Mouse (Mus musculus) thymus, postnatal 36 days (tissue): ENCODE results near the gene Zbtb1.
A peak's percentile ranks its signal among the peaks of the same experiment; 100 is the strongest.

Experiments used
- DNase-seq, 2 experiments: peaks; one replicate each; pipeline ENCODE4 v3.0.0; 2022; ENCODE audit warnings: mixed read lengths in 2 of 2

The Zbtb1 gene

DNA sequence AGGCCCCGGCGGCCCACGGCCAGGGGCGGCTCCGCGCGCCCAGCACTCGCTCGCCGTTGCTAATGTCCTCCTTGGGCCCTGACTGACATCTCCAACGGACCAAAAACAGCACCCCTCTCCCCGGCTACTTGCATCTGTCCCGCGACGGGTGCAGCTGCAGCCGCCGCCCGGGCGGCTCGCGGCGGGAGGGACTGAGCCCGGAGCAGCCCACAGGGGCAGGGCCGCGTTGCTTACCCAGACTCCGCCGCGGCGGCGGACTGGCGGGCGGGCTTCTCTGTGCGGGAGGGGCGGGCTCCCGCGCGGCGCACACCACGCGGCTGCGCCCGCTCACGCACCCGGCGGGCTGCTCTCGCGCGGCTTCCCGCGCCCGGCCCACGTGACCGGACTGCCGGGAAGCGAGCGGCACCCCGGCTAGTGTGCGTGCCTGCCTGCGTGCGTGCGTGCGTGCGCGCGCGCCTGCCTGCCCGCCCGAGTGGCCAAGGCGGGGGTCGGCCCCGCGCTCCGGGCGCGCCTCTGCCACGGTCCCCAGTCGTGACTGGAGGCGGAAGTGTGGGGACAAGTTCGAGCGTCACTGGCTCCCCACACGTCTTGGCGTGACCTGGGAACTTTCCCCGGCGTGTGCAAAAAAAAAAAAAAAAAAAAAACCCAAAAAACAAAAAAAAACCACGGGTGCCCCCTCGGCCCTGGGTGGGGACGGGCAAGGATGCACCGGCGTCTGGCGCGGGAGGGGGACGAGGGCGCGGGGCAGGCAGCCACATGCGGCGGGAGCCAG is 674 bp upstream of the Zbtb1 start, which contains the start of gene Zbtb25:
Gene Zbtb25, minus strand, starts transcription at position 397 of the 772 bp plus-strand sequence.
- peak; percentile 69 to 81 for DNase-seq

- DNase-seq = peak; percentile 80 to 85
Observed at GRCm38 (mm10) chr12:76370831-76371571, 935 bp downstream of the Zbtb1 start.

DNA sequence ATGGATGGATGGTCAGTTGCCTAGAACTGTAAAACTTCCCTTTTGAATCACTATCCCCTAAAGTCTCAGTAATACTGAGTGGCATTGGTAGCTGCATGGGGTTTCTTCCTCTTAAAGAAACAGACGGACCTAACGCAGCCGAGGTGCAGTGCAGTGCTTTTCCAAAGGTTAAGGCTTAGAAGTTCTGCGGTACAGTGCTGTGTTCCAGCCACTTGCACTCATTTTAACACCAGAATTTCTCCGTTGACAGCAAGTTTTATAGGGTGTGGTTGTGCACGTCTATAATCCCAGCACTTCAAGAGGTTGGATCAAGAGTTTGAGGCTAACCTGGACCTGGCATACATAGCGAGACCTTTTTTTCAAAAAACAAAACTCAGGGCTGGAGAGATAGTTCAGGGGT is 2.0 kb downstream of the Zbtb1 start:
- no peak for DNase-seq

- peak; percentile 43 to 52 for DNase-seq
Observed at GRCm38 (mm10) chr12:76372881-76373818, 3.1 kb downstream of the Zbtb1 start.

- DNase-seq = no peak
Observed at GRCm38 (mm10) chr12:76373991-76374390, 3.9 kb downstream of the Zbtb1 start.

GRCm38 (mm10) chr12:76374911-76375310 is 4.8 kb downstream of the Zbtb1 start:
- DNase-seq = no peak

DNA sequence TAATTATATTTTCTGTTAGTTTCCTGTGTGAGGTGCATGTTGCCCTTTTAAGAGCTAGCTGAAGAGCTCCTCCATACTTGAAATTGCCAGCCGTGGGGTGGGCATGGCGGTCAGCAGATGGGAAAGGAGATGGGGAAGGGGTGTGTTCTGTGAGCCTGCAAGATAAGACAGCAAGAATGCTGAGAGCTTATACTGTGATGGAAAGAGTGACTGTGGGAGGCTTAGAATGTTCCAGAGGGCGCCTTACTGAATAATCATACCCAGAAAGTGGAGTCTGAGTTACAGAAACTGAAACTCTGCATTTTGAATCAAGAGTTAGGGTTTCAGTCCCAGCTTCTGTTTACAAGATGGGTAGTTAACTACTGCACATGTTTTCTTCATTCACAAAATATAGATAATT is 5.4 kb downstream of the Zbtb1 start:
- DNase-seq = no peak

DNA sequence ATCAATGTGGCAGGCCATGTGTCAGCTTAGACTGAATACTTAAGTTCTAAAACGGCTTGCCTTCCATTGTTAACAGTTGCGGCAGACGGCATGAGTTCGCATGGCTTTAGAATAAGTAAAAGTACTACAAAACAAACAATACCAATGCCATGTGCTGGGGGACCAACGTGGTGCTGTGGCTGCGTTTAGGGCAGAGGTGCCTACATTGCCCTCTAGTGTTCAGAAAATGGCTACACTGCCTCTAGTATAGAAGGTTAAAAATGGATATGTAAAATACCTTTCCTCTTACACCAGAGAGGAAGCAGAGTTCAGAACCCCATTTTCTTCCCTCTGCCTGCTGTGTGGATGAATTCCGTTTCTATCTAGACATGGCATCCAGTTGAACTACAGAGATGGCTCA is 6.6 kb downstream of the Zbtb1 start:
- peak; percentile 41 to 47 for DNase-seq

- no peak for DNase-seq
Observed at GRCm38 (mm10) chr12:76377059-76377458, 7.0 kb downstream of the Zbtb1 start.

DNA sequence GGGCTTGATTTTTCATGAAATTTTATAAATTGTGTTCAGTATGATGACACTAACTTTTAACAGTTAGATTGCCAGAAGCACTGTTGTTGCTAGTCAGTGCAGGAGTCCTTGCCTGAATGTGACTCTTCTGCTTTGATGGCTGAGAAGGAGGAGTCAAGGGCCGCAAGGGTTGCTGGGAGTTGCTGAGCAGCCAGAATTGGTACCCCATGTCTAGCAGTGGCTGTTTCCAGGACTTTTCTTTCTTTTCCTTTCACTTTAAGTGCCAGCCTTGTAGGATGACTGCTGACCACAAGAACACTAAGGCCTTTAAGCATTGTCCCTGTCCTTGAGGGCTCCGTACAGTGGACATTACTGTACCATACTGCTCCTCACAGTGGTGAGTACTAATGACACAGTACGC is 7.7 kb downstream of the Zbtb1 start:
- DNase-seq = no peak

GRCm38 (mm10) chr12:76378556-76378955 is 8.5 kb downstream of the Zbtb1 start:
- DNase-seq = no peak

GRCm38 (mm10) chr12:76380151-76380550 is 10.1 kb downstream of the Zbtb1 start:
- no peak for DNase-seq

DNA sequence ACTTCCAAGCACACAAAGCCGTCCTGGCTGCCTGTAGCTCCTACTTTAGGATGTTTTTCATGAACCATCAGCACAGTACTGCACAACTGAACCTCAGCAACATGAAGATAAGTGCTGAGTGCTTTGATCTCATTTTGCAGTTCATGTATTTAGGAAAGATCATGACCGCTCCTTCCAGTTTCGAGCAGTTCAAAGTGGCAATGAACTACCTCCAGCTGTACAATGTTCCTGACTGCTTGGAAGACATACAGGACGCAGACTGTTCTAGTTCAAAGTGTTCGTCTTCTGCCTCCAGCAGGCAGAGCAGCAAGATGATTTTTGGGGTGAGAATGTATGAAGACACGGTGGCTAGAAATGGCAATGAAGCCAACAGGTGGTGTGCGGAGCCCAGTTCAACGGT is 15.3 kb downstream of the Zbtb1 start:
- DNase-seq = no peak

- DNase-seq = no peak
Observed at GRCm38 (mm10) chr12:76388794-76389193, 18.7 kb downstream of the Zbtb1 start.

- DNase-seq = no peak
Observed at GRCm38 (mm10) chr12:76391595-76392271, 21.7 kb downstream of the Zbtb1 start.

- DNase-seq = no peak
Observed at GRCm38 (mm10) chr12:76392979-76393378, 22.9 kb downstream of the Zbtb1 start.

- no peak for DNase-seq
Observed at GRCm38 (mm10) chr12:76397281-76397680, 27.2 kb downstream of the Zbtb1 start.

- no peak for DNase-seq
Observed at GRCm38 (mm10) chr12:76401674-76402073, 31.6 kb downstream of the Zbtb1 start.

GRCm38 (mm10) chr12:76402991-76403885 is 33.2 kb downstream of the Zbtb1 start:
- peak in 1 of 2 experiments; percentile 14 for DNase-seq

- peak; percentile 99 to 100 for DNase-seq
Observed at GRCm38 (mm10) chr12:76403886-76404537, 33.9 kb downstream of the Zbtb1 start, which contains the start of gene Hspa2. TSS of gene Hspa2 (plus strand) at chr12:76404176.

DNA sequence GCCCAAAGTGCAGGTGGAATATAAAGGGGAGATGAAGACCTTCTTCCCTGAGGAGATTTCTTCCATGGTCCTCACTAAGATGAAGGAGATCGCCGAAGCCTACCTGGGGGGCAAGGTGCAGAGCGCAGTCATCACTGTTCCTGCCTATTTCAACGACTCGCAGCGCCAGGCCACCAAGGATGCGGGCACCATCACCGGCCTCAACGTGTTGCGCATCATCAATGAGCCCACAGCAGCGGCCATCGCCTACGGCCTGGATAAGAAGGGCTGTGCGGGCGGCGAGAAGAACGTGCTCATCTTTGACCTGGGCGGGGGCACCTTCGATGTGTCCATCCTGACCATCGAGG is 34.7 kb downstream of the Zbtb1 start:
- peak in 1 of 2 experiments; percentile 8 for DNase-seq
